Mouse (Mus musculus): ENCODE results near the gene Sbp.

Gene Sbp

GRCm38 (mm10) chr17:23979471-23979870 is 38.0 kb downstream of the Sbp start:
- no peak for TF ChIP-seq CTCF (conservative IDR thresholded peaks at IDR 0.05; ENCODE audit: low read length)
- no peak for TF ChIP-seq NANOG (IDR thresholded peaks at IDR 0.05; ENCODE audit: borderline replicate concordance, low read length)
- no peak for TF ChIP-seq POU5F1 (IDR thresholded peaks at IDR 0.05; ENCODE audit: borderline replicate concordance, low read length)
- Histone ChIP-seq H3K4me3 (replicated peaks; ENCODE audit: low read length) (no peak overlapping the region), H3K36me3 (ENCODE audit: insufficient read depth, low read length) (no peaks in the 10 kb centered on the region), H3K27me3 (ENCODE audit: insufficient read depth, low read length) (peaks cover 1% of the 10 kb centered on the region; the same call in 1 of the 2 replicates), H3K4me1 (replicated peaks; ENCODE audit: low read depth, low read length) (peaks cover 22% of the 10 kb centered on the region), H3K9me3 (ENCODE audit: low read length) (no peaks in the 10 kb centered on the region)

GRCm38 (mm10) chr17:23980297-23980909 is 38.9 kb downstream of the Sbp start, which contains the start of gene Prss30:
Gene Prss30, minus strand, starts transcription at chr17:23980566.
- no peaks in the 10 kb centered on the region for H3K36me3 ChIP-seq (ENCODE audit: insufficient read depth, low read length)
- TF ChIP-seq NANOG (IDR thresholded peaks at IDR 0.05; ENCODE audit: borderline replicate concordance, low read length) (no peak), POU5F1 (IDR thresholded peaks at IDR 0.05; ENCODE audit: borderline replicate concordance, low read length) (no peak), CTCF (conservative IDR thresholded peaks at IDR 0.05; ENCODE audit: low read length) (no peak)
- peaks cover 22% of the 10 kb centered on the region for H3K4me1 ChIP-seq (replicated peaks; ENCODE audit: low read depth, low read length)
- H3K27me3 ChIP-seq (ENCODE audit: insufficient read depth, low read length), result peaks cover 2% of the 10 kb centered on the region; the same call in 1 of the 2 replicates
- no peak within 1 kb of the TSS for H3K4me3 ChIP-seq (replicated peaks; ENCODE audit: low read length)
- H3K9me3 ChIP-seq (ENCODE audit: low read length), result no peaks in the 10 kb centered on the region

DNA sequence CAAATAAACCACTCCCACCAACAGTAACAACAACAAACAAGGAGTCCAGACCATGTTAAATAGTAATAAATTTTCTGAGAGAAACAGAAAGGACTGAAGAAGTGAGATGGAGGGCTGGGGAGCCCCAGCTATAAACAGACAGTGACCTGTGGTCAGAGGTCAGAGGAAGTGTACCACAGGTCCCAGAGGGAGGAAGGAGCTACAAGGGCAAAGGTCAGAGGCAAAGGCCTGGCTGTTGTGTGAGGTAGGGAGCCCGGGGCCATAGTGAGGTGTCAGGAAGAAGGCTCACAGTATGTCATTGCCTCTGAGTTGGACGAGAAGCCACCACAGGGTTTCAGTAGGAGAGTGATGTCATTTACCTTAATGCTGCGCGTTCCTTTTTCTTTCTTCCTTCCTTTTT is 41.4 kb downstream of the Sbp start:
- Histone ChIP-seq H3K4me3 (replicated peaks; ENCODE audit: low read length) (no peak overlapping the region), H3K9me3 (ENCODE audit: low read length) (no peaks in the 10 kb centered on the region), H3K4me1 (replicated peaks; ENCODE audit: low read depth, low read length) (peaks cover 22% of the 10 kb centered on the region), H3K36me3 (ENCODE audit: insufficient read depth, low read length) (no peaks in the 10 kb centered on the region), H3K27me3 (ENCODE audit: insufficient read depth, low read length) (peaks cover 14% of the 10 kb centered on the region)
- TF ChIP-seq NANOG (IDR thresholded peaks at IDR 0.05; ENCODE audit: borderline replicate concordance, low read length) (no peak), POU5F1 (IDR thresholded peaks at IDR 0.05; ENCODE audit: borderline replicate concordance, low read length) (no peak), CTCF (conservative IDR thresholded peaks at IDR 0.05; ENCODE audit: low read length) (no peak)

DNA sequence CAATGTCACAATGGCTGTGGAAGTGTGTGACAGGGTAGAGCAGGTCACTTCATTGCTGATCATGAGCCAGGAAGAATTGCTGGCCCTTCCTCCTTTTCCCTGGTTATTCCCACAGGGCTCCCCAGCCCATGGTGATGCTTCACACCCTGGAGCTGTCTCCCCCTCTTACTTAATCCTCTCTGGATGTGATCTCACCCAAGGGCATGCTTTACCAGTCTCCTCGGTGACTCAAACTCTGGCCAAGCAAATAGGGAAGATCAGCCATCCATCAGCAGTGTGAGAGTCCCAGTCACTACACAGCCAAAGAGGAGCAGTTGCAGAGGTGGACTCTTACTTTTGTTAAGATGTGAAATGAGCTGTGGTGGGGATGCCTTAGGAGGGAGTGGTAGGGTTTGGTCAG is 43.5 kb downstream of the Sbp start:
- H3K27me3 ChIP-seq (ENCODE audit: insufficient read depth, low read length), result peaks cover 26% of the 10 kb centered on the region
- H3K4me1 ChIP-seq (replicated peaks; ENCODE audit: low read depth, low read length), result peaks cover 12% of the 10 kb centered on the region
- no peaks in the 10 kb centered on the region for H3K36me3 ChIP-seq (ENCODE audit: insufficient read depth, low read length)
- no peak overlapping the region for H3K4me3 ChIP-seq (replicated peaks; ENCODE audit: low read length)
- TF ChIP-seq POU5F1 (IDR thresholded peaks at IDR 0.05; ENCODE audit: borderline replicate concordance, low read length) (no peak), NANOG (IDR thresholded peaks at IDR 0.05; ENCODE audit: borderline replicate concordance, low read length) (no peak), CTCF (conservative IDR thresholded peaks at IDR 0.05; ENCODE audit: low read length) (no peak)
- no peaks in the 10 kb centered on the region for H3K9me3 ChIP-seq (ENCODE audit: low read length)

GRCm38 (mm10) chr17:23989802-23990201 is 48.3 kb downstream of the Sbp start:
- peaks cover 34% of the 10 kb centered on the region for H3K27me3 ChIP-seq (ENCODE audit: insufficient read depth, low read length)
- peaks cover 36% of the 10 kb centered on the region for H3K4me1 ChIP-seq (replicated peaks; ENCODE audit: low read depth, low read length)
- H3K36me3 ChIP-seq (ENCODE audit: insufficient read depth, low read length), result no peaks in the 10 kb centered on the region
- no peak overlapping the region for H3K4me3 ChIP-seq (replicated peaks; ENCODE audit: low read length)
- no peaks in the 10 kb centered on the region for H3K9me3 ChIP-seq (ENCODE audit: low read length)
- TF ChIP-seq CTCF (conservative IDR thresholded peaks at IDR 0.05; ENCODE audit: low read length) (no peak), NANOG (IDR thresholded peaks at IDR 0.05; ENCODE audit: borderline replicate concordance, low read length) (no peak), POU5F1 (IDR thresholded peaks at IDR 0.05; ENCODE audit: borderline replicate concordance, low read length) (no peak)

DNA sequence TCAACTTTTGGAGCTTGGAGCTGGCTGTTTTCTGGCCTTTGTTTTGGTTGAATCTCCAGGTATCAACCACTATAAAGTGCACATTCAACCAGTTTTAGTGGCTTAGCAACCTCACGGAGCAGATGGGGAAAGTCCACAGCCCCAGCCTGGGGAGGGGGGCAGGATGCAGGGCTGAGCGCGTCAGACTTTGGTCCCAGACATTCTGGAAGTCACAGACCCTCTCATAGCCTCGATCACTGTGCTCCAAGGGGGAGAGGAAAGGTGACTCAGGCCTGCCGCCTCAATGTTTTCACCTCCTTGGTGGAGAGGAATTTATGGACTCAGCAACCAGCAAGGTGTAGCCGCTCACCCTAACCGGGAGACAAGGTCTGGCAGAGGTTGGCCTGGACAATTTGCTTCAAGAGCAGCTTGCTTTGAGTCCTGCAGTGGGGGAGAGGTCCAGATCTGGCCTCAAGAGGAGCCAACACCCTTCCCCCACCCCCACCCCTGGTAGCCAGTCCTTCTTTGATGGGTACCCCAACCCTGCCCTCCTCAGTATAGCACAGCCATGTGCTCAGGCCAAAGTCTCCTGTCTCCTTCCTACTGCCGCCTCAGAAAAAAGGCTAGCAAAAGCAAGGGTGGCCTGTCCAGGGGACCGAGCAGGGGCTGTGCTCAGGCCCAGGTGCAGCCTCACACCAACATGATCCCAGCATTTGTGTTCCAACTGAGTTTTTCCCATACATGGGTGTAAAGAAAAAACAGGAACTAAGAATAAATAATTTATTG is 51.5 kb downstream of the Sbp start:
- Histone ChIP-seq H3K4me3 (replicated peaks; ENCODE audit: low read length) (0 out of 2 replicates have a peak overlapping the region, but pooled peaks have one; percentile 26), H3K9me3 (ENCODE audit: low read length) (0 out of 2 replicates have a peak, but pooled peaks cover 3% of the 10 kb centered on the region), H3K4me1 (replicated peaks; ENCODE audit: low read depth, low read length) (peaks cover 42% of the 10 kb centered on the region), H3K36me3 (ENCODE audit: insufficient read depth, low read length) (no peaks in the 10 kb centered on the region), H3K27me3 (ENCODE audit: insufficient read depth, low read length) (peaks cover 31% of the 10 kb centered on the region)
- no peak for TF ChIP-seq NANOG (IDR thresholded peaks at IDR 0.05; ENCODE audit: borderline replicate concordance, low read length)
- no peak for TF ChIP-seq POU5F1 (IDR thresholded peaks at IDR 0.05; ENCODE audit: borderline replicate concordance, low read length)
- no peak for TF ChIP-seq CTCF (conservative IDR thresholded peaks at IDR 0.05; ENCODE audit: low read length)

GRCm38 (mm10) chr17:23993559-23994428 is 52.3 kb downstream of the Sbp start:
- 0 out of 2 replicates have a peak, but pooled peaks cover 3% of the 10 kb centered on the region for H3K9me3 ChIP-seq (ENCODE audit: low read length)
- H3K27me3 ChIP-seq (ENCODE audit: insufficient read depth, low read length), result peaks cover 22% of the 10 kb centered on the region
- H3K36me3 ChIP-seq (ENCODE audit: insufficient read depth, low read length), result no peaks in the 10 kb centered on the region
- peaks cover 48% of the 10 kb centered on the region for H3K4me1 ChIP-seq (replicated peaks; ENCODE audit: low read depth, low read length)
- peak overlapping the region; percentile 55 for H3K4me3 ChIP-seq (replicated peaks; ENCODE audit: low read length)
- peak; percentile 51 for TF ChIP-seq CTCF (conservative IDR thresholded peaks at IDR 0.05; ENCODE audit: low read length)
- no peak for TF ChIP-seq NANOG (IDR thresholded peaks at IDR 0.05; ENCODE audit: borderline replicate concordance, low read length)
- TF ChIP-seq POU5F1 (IDR thresholded peaks at IDR 0.05; ENCODE audit: borderline replicate concordance, low read length), result no peak

GRCm38 (mm10) chr17:23994667-23995066 is 53.2 kb downstream of the Sbp start:
- H3K4me1 ChIP-seq (replicated peaks; ENCODE audit: low read depth, low read length), result peaks cover 53% of the 10 kb centered on the region
- no peaks in the 10 kb centered on the region for H3K36me3 ChIP-seq (ENCODE audit: insufficient read depth, low read length)
- peaks cover 20% of the 10 kb centered on the region for H3K27me3 ChIP-seq (ENCODE audit: insufficient read depth, low read length)
- H3K4me3 ChIP-seq (replicated peaks; ENCODE audit: low read length), result no peak overlapping the region
- 0 out of 2 replicates have a peak, but pooled peaks cover 3% of the 10 kb centered on the region for H3K9me3 ChIP-seq (ENCODE audit: low read length)
- no peak for TF ChIP-seq NANOG (IDR thresholded peaks at IDR 0.05; ENCODE audit: borderline replicate concordance, low read length)
- no peak for TF ChIP-seq CTCF (conservative IDR thresholded peaks at IDR 0.05; ENCODE audit: low read length)
- no peak for TF ChIP-seq POU5F1 (IDR thresholded peaks at IDR 0.05; ENCODE audit: borderline replicate concordance, low read length)

All from E14TG2a.4 (cell line).